Mouse (Mus musculus) stomach, embryonic 16.5 days (tissue): ENCODE results near the gene Cdc20b. TPM values are rescaled to one million over a fixed set of nuclear protein-coding genes. Genes with fewer than 3 reads are reported as not detected.

Source experiments
- ATAC-seq: fragments of 200-750 bp; cut with Nextera tagmentation; 2 replicates; pipeline ENCODE4 v1.8.0; 2017; ENCODE audit warnings: moderate number of reproducible peaks, moderate TSS enrichment; ENCODE audit not compliant: insufficient read depth, low FRiP score
- H3K27ac ChIP-seq: fragments of 300-500 bp; sonication (generic); 2 replicates; pipeline ENCODE4 v1.5.1; 2014; ENCODE audit warnings: low read length
- H3K27me3 ChIP-seq: fragments of 300-500 bp; sonication (generic); 2 replicates; pipeline ENCODE4 v1.6.1; 2014; ENCODE audit warnings: low read length, control low read depth, mixed read lengths; ENCODE audit not compliant: control insufficient read depth, insufficient read depth
- H3K36me3 ChIP-seq: fragments of 300-500 bp; sonication (generic); 2 replicates; pipeline ENCODE4 v1.6.1; 2014; ENCODE audit warnings: low read length; ENCODE audit not compliant: control insufficient read depth, insufficient read depth
- H3K4me1 ChIP-seq: fragments of 300-500 bp; sonication (generic); 2 replicates; pipeline ENCODE4 v1.6.1; 2014; ENCODE audit warnings: low read length, control low read depth, mixed read lengths; ENCODE audit not compliant: control insufficient read depth, insufficient read depth
- H3K4me2 ChIP-seq: fragments of 300-500 bp; sonication (generic); 2 replicates; pipeline ENCODE4 v1.6.1; 2014; ENCODE audit warnings: low read depth, low read length, mixed read lengths
- H3K4me3 ChIP-seq: fragments of 300-500 bp; sonication (generic); replicated peaks from 2 replicates; pipeline ENCODE4 v1.5.1; 2014; ENCODE audit warnings: mild to moderate bottlenecking, low read length
- H3K9ac ChIP-seq: fragments of 300-500 bp; sonication (generic); 2 replicates; pipeline ENCODE4 v1.6.1; 2014; ENCODE audit warnings: low read length
- H3K9me3 ChIP-seq: fragments of 300-500 bp; sonication (generic); replicated peaks from 2 replicates; pipeline ENCODE4 v1.6.1; 2016; ENCODE audit warnings: low read length, control low read depth; ENCODE audit not compliant: control insufficient read depth
- WGBS: fragments of 180-500 bp; shearing (Covaris S2); extraction: QIAGEN DNeasy Blood & Tissue Kit; methylation state at CpG from one replicate; pipeline ENCODE4 v1.1.7; 2014; 5-methylcytosine and 5-hydroxymethylcytosine counted together
- polyA plus RNA-seq: library from polyadenylated mRNA; unstranded; fragments of >200 nt; fragmentation: Nextera tagmentation; extraction: Ambion mirVana; gene quantifications from 2 replicates; pipeline ENCODE4 v1.2.1, GENCODE M21; 2015

Gene Cdc20b
- polyA plus RNA-seq, 1 experiment from 2014 or later, result 0.08 TPM

- peak within 1 kb of the TSS; percentile 46 for H3K9ac ChIP-seq
- peak within 1 kb of the TSS; percentile 87 for H3K4me2 ChIP-seq
- H3K27me3 ChIP-seq, result peaks cover 89% of the 10 kb centered on the region
- 1% methylated on average over 63 of the region's 63 CpGs for WGBS
- ATAC-seq, result peak; percentile 14; the same call in 1 of the 2 replicates
- no peaks in the 10 kb centered on the region for H3K9me3 ChIP-seq
- peaks cover 20% of the 10 kb centered on the region for H3K4me1 ChIP-seq
- peak within 1 kb of the TSS; percentile 47 for H3K4me3 ChIP-seq
- H3K36me3 ChIP-seq, result no peaks in the 10 kb centered on the region
- no peak within 1 kb of the TSS for H3K27ac ChIP-seq
Measured at GRCm38 (mm10) chr13:112993531-112994152, 41.3 kb upstream of the Cdc20b start, which contains the start of gene Mcidas. TSS of gene Mcidas (plus strand) at chr13:112993845.

GRCm38 (mm10) chr13:112994191-112994590, 40.7 kb upstream of the Cdc20b start:
- peak overlapping the region; percentile 46 for H3K9ac ChIP-seq
- peaks cover 85% of the 10 kb centered on the region for H3K27me3 ChIP-seq
- H3K4me3 ChIP-seq, result peak overlapping the region; percentile 47
- under 1% methylated on average over 25 of the region's 25 CpGs for WGBS
- peak overlapping the region; percentile 87 for H3K4me2 ChIP-seq
- H3K9me3 ChIP-seq, result no peaks in the 10 kb centered on the region
- peak; percentile 48; the same call in 1 of the 2 replicates for ATAC-seq
- H3K4me1 ChIP-seq, result peaks cover 15% of the 10 kb centered on the region
- no peaks in the 10 kb centered on the region for H3K36me3 ChIP-seq
- H3K27ac ChIP-seq, result no peak overlapping the region

GRCm38 (mm10) chr13:112996407-112996806, 38.5 kb upstream of the Cdc20b start:
- Histone ChIP-seq H3K4me3 (no peak overlapping the region), H3K9ac (no peak overlapping the region), H3K27me3 (peaks cover 67% of the 10 kb centered on the region), H3K4me1 (peaks cover 13% of the 10 kb centered on the region), H3K4me2 (no peak overlapping the region), H3K27ac (no peak overlapping the region), H3K9me3 (no peaks in the 10 kb centered on the region), H3K36me3 (no peaks in the 10 kb centered on the region)
- ATAC-seq, result no peak
- WGBS, result 51% methylated on average over 4 of the region's 4 CpGs

- no peak overlapping the region for H3K27ac ChIP-seq
- H3K4me1 ChIP-seq, result peaks cover 13% of the 10 kb centered on the region
- H3K4me3 ChIP-seq, result no peak overlapping the region
- WGBS, result 67% methylated on average over 6 of the region's 6 CpGs
- H3K27me3 ChIP-seq, result peaks cover 63% of the 10 kb centered on the region
- no peak for ATAC-seq
- H3K9ac ChIP-seq, result no peak overlapping the region
- H3K36me3 ChIP-seq, result no peaks in the 10 kb centered on the region
- no peaks in the 10 kb centered on the region for H3K9me3 ChIP-seq
- no peak overlapping the region for H3K4me2 ChIP-seq
Measured at GRCm38 (mm10) chr13:112997369-112997768, 37.5 kb upstream of the Cdc20b start.

GRCm38 (mm10) chr13:112998427-112999201, 36.3 kb upstream of the Cdc20b start:
- H3K27ac ChIP-seq, result peak overlapping the region; percentile 43
- H3K36me3 ChIP-seq, result no peaks in the 10 kb centered on the region
- H3K27me3 ChIP-seq, result peaks cover 51% of the 10 kb centered on the region
- peak overlapping the region; percentile 52 for H3K4me3 ChIP-seq
- 0 out of 2 replicates have a peak, but pooled peaks have one; percentile 12 for ATAC-seq
- H3K4me1 ChIP-seq, result peaks cover 10% of the 10 kb centered on the region
- H3K9ac ChIP-seq, result peak overlapping the region; percentile 67
- H3K9me3 ChIP-seq, result no peaks in the 10 kb centered on the region
- under 1% methylated on average over 46 of the region's 46 CpGs for WGBS
- peak overlapping the region; percentile 92 for H3K4me2 ChIP-seq

- WGBS, result 56% methylated on average over 3 of the region's 3 CpGs
- H3K9me3 ChIP-seq, result no peaks in the 10 kb centered on the region
- peaks cover 37% of the 10 kb centered on the region for H3K27me3 ChIP-seq
- ATAC-seq, result peak; percentile 49; the same call in 1 of the 2 replicates
- H3K4me3 ChIP-seq, result no peak overlapping the region
- H3K4me2 ChIP-seq, result no peak overlapping the region
- no peaks in the 10 kb centered on the region for H3K36me3 ChIP-seq
- H3K9ac ChIP-seq, result no peak overlapping the region
- H3K4me1 ChIP-seq, result 0 out of 2 replicates have a peak, but pooled peaks cover 2% of the 10 kb centered on the region
- peak overlapping the region; percentile 80 for H3K27ac ChIP-seq
Measured at GRCm38 (mm10) chr13:113000090-113000489, 34.8 kb upstream of the Cdc20b start.

GRCm38 (mm10) chr13:113000576-113001318, 34.2 kb upstream of the Cdc20b start:
- ATAC-seq, result peak; percentile 97
- no peak overlapping the region for H3K9ac ChIP-seq
- H3K27ac ChIP-seq, result peak overlapping the region; percentile 80
- 0 out of 2 replicates have a peak, but pooled peaks cover 2% of the 10 kb centered on the region for H3K4me1 ChIP-seq
- H3K4me2 ChIP-seq, result 0 out of 2 replicates have a peak overlapping the region, but pooled peaks have one; percentile 19
- WGBS, result 49% methylated on average over 9 of the region's 9 CpGs
- H3K36me3 ChIP-seq, result no peaks in the 10 kb centered on the region
- peaks cover 32% of the 10 kb centered on the region for H3K27me3 ChIP-seq
- no peak overlapping the region for H3K4me3 ChIP-seq
- no peaks in the 10 kb centered on the region for H3K9me3 ChIP-seq

GRCm38 (mm10) chr13:113012683-113013082, 22.2 kb upstream of the Cdc20b start:
- no peak overlapping the region for H3K9ac ChIP-seq
- ATAC-seq, result no peak
- no peaks in the 10 kb centered on the region for H3K9me3 ChIP-seq
- H3K27ac ChIP-seq, result no peak overlapping the region
- no peak overlapping the region; the same call in 1 of the 2 replicates for H3K4me3 ChIP-seq
- 80% methylated on average over 6 of the region's 6 CpGs for WGBS
- H3K4me2 ChIP-seq, result peak overlapping the region; percentile 47
- H3K27me3 ChIP-seq, result no peaks in the 10 kb centered on the region
- no peaks in the 10 kb centered on the region for H3K4me1 ChIP-seq
- H3K36me3 ChIP-seq, result no peaks in the 10 kb centered on the region
